Mouse (Mus musculus) heart, postnatal 14 days (tissue): ENCODE measurements around the gene Alkbh5. TPM values are rescaled to one million over a fixed set of nuclear protein-coding genes. Genes with fewer than 3 reads are reported as not detected.

Experiments used
- DNase-seq, 2 experiments: peaks; one replicate each; pipeline ENCODE4 v3.0.0; 2021 to 2022
- intact Hi-C: fragments of 180-260 bp; cut with DNase I; formaldehyde crosslinking; loops from one replicate; pipeline ENCODE4 v1.15.1; 2025
- long read RNA-seq, 2 experiments: library from polyadenylated mRNA; stranded (forward); transcript quantifications; one replicate each; pipeline ENCODE4 v2.0.0; 2021
- total RNA-seq, 2 experiments: library from RNA; stranded (reverse); gene quantifications; 2 replicates each; pipeline ENCODE4 v1.2.3; 2021

Gene Alkbh5
- 10 to 100 TPM; 72.5 to 74.1 TPM for total RNA-seq
- long read RNA-seq, experiment 1, full-length matches to known transcripts: 97 of 108 reads
- long read RNA-seq, experiment 1, partial matches to known transcripts: 2 of 108 reads
- long read RNA-seq, experiment 1, other reads (novel, unspliced or antisense): 9 of 108 reads
- long read RNA-seq, experiment 2, full-length matches to known transcripts: 118 of 124 reads
- long read RNA-seq, experiment 2, partial matches to known transcripts: 0 of 124 reads
- long read RNA-seq, experiment 2, other reads (novel, unspliced or antisense): 6 of 124 reads

DNA sequence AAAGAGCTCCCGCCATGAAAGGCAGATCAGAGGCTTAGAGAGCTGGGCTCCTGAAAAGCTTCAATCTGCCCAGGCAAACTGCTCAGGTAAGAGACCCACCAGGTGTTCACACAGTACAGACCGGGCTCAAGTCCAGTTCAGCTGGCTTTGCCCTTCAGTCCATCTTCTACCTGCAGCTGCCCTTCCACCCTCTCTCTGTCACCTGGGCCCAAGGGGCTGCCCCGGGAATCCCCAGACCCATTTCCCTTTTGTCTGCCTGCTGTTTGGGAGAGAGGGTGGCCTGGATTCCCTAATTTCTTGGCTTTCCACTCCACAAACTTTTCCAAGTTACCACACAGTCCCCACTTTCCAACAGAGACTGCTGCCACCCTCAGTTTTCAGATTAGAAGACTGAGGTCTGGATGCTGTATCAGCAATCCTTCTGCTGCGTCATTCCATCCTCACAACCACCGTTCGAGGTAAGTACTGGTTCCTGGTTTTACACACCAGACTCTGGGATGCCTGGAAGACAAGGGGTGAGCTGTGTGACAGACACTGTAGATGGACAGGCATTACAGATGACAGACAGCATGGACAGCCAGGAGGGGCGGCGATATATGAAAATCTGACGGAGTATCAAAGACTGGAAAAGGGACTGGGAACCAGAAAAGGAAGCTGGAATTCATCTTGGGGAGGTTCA, at the start of gene Alkbh5:
Alkbh5 (plus strand) TSS at position 202 of the 679 bp plus-strand sequence.
- peak; percentile 22 to 28 for DNase-seq
- intact Hi-C loops: no loop called here

DNA sequence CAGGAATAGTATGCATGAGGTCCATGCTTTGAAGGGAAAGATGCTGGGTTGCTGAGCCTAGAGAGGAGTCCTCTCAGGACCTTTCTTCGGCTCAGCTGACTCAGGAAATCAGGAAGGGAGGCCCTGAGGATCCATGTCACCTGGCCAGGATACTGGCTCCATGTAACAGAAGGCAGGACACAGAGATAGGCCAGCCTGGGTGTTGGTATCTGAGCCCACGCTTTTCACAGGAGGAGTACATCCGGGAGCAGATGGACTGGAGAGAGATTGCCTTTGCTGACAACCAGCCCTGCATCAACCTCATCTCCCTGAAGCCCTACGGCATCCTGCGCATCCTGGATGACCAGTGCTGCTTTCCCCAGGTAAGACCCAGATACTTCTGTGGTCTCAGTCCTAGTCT, 43.5 kb upstream of the Alkbh5 start:
- DNase-seq: no peak
- intact Hi-C loops: no loop called here

DNA sequence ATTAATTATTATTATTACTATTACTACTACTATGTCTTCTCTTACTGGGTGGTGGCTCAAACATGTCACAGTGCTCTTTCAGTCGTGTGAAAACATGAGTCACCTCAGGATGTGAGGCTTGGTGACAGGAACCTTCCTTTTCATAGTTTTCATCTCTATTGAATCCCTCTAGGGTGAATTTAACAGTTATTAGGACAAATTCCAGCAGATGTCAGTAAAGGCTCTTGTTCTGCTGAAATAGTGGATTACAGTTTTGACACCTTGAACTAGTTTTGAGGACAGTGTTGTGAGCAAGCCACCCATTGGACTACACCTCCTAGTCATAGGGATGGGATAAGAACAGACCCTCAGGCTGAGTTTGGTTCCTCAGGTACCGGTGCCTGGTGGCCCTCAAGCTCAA, 40.5 kb upstream of the Alkbh5 start:
- DNase-seq: no peak
- intact Hi-C loops: no loop called here

DNA sequence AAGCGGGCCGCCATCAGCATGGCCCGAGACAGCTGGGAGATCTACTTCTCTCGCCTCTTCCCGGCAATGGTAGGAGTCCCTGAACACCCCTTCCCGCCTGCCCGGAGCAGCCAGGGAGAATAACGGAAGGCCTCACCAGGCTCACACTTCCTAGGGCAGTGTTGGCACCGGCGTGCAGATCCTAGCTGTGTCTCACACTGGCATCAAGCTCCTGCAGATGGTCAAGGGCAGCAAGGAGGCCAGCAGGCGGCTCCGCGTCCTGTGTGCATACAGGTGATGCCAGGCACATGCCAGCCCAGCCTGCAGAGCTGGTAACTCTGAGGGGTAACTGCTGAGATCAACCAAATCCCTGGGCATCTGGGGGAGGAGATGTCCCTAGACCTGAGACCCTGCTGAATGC, 28.9 kb upstream of the Alkbh5 start:
- DNase-seq: no peak
- intact Hi-C loops: no loop called here

DNA sequence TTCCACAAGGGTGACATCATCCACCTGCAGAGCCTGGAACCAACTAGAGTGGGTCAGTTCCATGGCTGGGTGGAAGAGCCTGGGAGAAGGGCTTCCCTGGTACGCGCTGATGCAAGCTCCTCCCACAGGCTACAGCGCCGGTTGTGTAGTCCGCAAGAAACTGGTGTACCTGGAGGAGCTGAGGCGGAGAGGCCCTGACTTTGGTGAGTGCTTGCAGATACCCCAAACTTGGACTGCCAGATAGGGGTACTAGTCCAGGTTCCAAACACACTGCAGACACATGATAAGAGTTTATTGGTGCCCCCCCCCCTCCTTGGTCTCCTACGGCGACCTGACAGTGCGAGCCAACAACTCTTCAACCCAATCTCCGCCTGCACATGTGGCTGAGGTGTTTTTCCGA, 27.2 kb upstream of the Alkbh5 start:
- intact Hi-C loops: no loop called here
- peak in 1 of 2 experiments; percentile 5 for DNase-seq

DNA sequence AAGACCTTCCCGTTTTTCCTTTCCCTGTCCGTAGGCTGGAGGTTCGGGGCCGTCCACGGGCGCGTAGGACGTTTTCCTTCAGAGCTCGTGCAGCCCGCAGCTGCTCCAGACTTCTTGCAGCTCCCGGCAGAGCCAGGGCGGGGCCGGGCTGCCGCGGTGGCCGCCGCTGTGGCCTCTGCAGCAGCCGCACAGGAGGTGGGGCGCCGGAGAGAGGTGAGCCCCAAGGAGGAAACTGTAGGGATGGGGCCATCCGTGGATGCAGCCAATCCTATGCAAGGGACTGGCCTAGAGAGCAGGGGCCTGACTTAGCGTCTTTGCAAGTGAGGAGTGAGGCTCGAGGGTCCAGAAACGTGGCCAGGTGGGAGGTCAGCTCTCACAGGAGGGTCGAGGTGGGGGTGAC, 26.7 kb upstream of the Alkbh5 start:
- DNase-seq: peak; percentile 10 to 14
- intact Hi-C loops: no loop called here

DNA sequence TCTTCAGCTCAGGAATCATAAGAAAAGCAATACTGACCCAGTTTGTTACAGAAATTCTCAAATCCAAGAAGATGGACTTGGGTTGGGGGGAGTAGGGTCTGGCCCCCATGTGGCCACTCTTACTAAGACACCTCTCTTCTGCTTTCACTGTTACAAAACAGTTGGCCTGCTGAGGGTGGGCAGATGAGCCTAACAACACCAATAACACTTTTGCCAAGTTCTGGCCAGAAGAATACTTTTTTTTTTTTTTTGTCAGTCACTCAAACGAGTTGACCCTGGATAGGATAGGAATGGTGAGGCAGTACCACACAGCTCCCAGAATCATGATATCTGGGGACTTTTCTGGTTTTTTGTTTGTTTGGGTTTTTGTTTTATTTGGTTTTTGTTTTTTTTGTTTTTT, 24.3 kb upstream of the Alkbh5 start:
- intact Hi-C loops: no loop called here
- no peak for DNase-seq

DNA sequence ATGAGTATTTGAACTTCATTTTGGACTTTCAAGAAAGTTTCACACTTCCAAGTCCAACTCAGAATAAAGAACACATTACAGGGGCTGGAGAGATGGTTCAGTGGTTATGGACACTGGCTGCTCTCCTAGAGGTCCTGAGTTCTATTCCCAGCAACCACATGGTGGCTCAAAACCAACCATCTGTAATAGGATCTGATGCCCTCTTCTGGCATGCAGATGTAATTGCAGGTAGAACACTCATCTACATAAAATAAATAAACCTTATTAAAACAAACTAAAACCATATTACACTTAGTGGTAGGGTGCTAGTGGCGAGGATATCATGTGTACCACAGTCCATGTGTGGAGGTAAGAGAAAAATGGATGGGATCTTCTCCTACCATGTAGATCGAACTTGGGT, 23.7 kb upstream of the Alkbh5 start:
- intact Hi-C loops: no loop called here
- no peak for DNase-seq

DNA sequence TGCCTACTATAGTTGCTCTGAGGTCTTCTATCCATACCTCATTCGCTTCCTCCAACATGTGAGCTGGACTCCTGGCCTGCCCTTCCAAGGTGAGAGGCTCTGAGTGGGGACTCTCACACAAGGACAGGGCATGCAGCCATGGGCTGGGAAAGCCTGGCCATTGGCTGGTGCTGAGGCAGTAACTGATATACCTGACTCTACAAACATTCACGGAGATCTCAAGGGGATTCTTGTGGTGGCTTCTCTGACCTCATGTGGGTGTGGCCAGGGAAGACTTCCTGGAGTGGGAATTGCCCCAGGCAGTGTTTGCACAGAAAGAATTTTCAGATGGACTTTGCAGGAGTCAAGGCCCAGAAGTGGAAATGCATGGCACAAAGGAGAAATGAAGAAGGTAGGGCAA, 21.2 kb upstream of the Alkbh5 start:
- DNase-seq: no peak
- intact Hi-C loops: no loop called here

DNA sequence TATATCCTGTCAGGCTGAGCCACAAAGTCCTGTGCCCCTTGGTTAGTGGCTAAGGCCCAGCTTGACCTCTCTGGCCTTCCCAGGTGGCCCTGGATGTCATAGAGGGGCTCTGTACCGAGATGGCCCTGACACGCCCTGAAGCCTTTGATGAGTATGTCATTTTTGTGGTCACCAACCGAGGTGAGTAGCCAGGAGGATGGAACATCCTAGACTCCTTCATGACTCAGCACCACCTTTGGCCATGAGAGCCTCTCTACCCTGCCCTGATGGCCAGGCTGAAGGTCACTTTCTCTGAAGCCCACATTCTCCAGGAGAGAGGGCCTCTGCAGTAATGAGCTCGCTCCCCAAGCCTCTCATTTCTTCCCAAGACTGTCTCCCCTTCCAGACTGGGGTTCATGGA, 17.9 kb upstream of the Alkbh5 start:
- intact Hi-C loops: no loop called here
- DNase-seq: no peak

DNA sequence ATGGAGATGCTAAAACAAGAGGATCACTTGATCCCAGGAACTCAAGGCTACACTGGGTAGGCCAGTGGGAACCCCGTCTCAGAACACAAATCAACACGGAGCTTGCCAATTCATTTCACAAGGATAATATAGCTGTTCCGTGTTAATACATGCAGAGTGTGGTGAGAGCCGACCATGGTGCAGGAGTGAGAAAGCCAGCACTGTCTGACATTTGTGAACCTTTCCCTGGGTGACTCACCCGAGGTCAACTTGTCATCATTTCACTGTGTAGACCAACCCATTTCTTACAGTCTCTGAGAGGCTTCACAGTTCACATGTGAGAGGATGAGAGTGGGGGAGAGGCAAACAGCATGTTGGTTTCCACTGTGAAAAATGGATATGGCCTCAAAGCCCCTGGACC, 14.2 kb upstream of the Alkbh5 start:
- DNase-seq: no peak
- intact Hi-C loops: no loop called here

GRCm38 (mm10) chr11:60522661-60523365, 13.4 kb upstream of the Alkbh5 start:
- DNase-seq: no peak
- intact Hi-C loops: no loop called here

GRCm38 (mm10) chr11:60526461-60526860, 9.7 kb upstream of the Alkbh5 start:
- no peak for DNase-seq
- intact Hi-C loops: loop anchor here (5.0 kb wide), 1 partner anchor 69 kb away; no protein-coding TSS in a partner anchor

GRCm38 (mm10) chr11:60535676-60536075, 505 bp upstream of the Alkbh5 start:
- intact Hi-C loops: no loop called here
- no peak for DNase-seq

GRCm38 (mm10) chr11:60536859-60537467, 782 bp downstream of the Alkbh5 start:
- intact Hi-C loops: no loop called here
- peak; percentile 95 to 96 for DNase-seq

DNA sequence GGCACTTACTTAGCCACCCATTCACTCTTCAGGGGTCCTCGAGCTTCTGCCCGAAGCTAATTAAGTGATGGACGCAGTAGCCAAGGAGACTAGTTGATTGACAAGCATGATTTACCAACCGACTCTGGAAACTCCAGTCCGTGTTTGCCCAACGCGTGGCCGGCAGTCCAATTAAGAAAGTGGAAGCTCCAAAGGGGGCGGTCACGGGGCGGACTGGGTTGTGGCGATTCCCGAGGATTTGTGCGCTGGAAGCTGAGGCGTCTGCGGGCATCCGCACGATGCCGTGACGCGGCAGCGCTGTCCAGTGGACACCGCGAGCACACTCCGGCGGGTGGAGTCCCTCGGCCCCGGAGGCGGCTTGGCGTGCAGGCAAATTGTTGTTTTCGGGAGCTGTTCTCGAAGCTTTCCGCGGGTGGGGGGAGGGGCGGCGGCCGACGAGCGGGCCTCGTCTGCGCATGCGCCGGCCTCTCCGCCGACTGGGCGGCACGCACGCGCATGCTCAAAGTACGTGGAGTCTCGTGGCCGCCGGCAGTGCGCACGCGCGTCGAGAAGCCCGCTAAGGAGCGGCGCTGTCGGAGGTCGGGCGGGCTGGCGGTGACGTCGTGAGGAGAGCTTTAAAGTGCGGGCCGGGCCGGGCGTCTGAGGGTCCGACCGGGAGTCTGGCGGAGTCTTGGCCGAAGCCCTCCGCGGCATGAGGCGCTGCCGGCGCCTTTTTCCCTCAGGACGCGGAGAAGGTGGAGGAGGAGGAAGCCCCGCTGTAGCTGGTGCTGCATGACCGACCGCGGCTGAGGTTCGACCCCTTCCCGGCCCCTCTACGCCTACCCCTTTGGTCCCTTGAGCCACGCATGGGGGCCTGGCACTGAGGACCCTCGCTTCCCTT, 1.5 kb downstream of the Alkbh5 start:
- intact Hi-C loops: no loop called here

DNA sequence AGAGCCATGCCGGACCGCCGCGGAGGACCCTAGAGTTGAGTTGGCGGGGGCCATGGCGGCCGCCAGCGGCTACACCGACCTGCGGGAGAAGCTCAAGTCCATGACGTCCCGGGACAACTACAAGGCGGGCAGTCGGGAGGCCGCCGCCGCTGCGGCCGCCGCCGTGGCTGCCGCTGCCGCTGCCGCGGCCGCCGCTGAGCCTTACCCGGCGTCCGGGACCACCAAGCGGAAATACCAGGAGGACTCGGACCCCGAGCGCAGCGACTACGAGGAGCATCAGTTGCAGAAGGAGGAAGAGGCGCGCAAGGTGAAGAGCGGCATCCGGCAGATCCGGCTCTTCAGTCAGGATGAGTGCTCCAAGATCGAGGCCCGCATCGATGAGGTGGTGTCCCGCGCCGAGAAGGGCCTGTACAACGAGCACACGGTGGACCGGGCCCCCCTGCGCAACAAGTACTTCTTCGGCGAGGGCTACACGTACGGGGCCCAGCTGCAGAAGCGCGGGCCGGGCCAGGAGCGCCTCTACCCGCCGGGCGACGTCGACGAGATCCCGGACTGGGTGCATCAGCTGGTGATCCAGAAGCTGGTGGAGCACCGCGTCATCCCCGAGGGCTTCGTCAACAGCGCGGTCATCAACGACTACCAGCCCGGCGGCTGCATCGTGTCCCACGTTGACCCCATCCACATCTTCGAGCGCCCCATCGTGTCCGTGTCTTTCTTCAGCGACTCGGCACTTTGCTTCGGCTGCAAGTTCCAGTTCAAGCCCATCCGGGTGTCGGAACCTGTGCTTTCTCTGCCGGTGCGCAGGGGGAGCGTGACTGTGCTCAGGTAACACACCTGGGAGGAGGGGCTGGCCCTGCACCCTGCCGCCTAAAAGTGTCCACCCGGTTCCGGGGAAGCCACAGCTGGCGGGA, 2.4 kb downstream of the Alkbh5 start:
- intact Hi-C loops: no loop called here
- peak; percentile 27 to 55 for DNase-seq

More for the DNA sequence above, 1.5 kb downstream of the Alkbh5 start:
- DNase-seq: peak; percentile 96 to 98

GRCm38 (mm10) chr11:60539540-60539939, 3.4 kb downstream of the Alkbh5 start:
- intact Hi-C loops: no loop called here
- no peak for DNase-seq

- DNase-seq: peak; percentile 22 to 54
- intact Hi-C loops: no loop called here
Observed at GRCm38 (mm10) chr11:60540002-60540610, 3.9 kb downstream of the Alkbh5 start.
